Comparison of ENCODE assay signal across 10 mouse cellular contexts in genomic region chr4:104578370-104578769, GRCm38 (mm10).
A peak's percentile ranks its signal among the peaks of the same experiment; 100 is the strongest.
DNase-seq lines count a peak whose midpoint lies in the region; ATAC-seq and TF ChIP-seq lines count a peak whose summit lies in the region.
"Had no signal": no experiment of that assay in that cellular context is flagged by ENCODE, and none has a peak within 500 bp of the region (broad histone marks: within the 10 kb centered on the region; RNA-seq: fewer than 3 reads in every experiment).

No protein-coding gene starts in this region.

- peak; percentile 19 for DNase-seq in hindbrain, postnatal 0 days (ENCODE audit: low spot score)
- DNase-seq in hindbrain, embryonic 10.5 days (ENCODE audit: low spot score), result no peak
- peak; percentile 59 for DNase-seq in liver, postnatal 0 days
- DNase-seq in kidney, postnatal 25 days, result peak; percentile 45 to 48
- DNase-seq in adrenal gland, postnatal 10 days, result no peak
- DNase-seq: heart, adult 18-20 months; right cerebral cortex, postnatal 4 days had no signal

- no peak overlapping the region for H3K4me3 ChIP-seq in hindbrain, postnatal 0 days (ENCODE audit: low read length)
- H3K4me3 ChIP-seq in hindbrain, embryonic 10.5 days, result no peak overlapping the region
- no peak overlapping the region for H3K4me3 ChIP-seq in liver, postnatal 0 days (ENCODE audit: low read depth, low read length)
- H3K4me3 ChIP-seq in liver, embryonic 12.5 days, result no peak overlapping the region
- no peak overlapping the region for H3K4me3 ChIP-seq in forebrain, embryonic 16.5 days (replicated peaks; ENCODE audit: low read length)

- 28% methylated on average over 3 of the region's 3 CpGs for WGBS in hindbrain, postnatal 0 days
- 70% methylated on average over 3 of the region's 3 CpGs for WGBS in hindbrain, embryonic 10.5 days
- 41% methylated on average over 3 of the region's 3 CpGs for WGBS in liver, postnatal 0 days (ENCODE audit: insufficient replicate concordance)
- 42% methylated on average over 3 of the region's 3 CpGs for WGBS in liver, embryonic 12.5 days (ENCODE audit: insufficient replicate concordance)
- 12% methylated on average over 3 of the region's 3 CpGs for WGBS in forebrain, embryonic 16.5 days

- no peak overlapping the region for H3K27ac ChIP-seq in hindbrain, postnatal 0 days
- H3K27ac ChIP-seq in hindbrain, embryonic 10.5 days, result no peak overlapping the region
- H3K27ac ChIP-seq in liver, postnatal 0 days (ENCODE audit: low read depth), result no peak overlapping the region
- H3K27ac ChIP-seq in liver, embryonic 12.5 days, result no peak overlapping the region
- H3K27ac ChIP-seq in forebrain, embryonic 16.5 days (ENCODE audit: low read length), result no peak overlapping the region

- H3K27me3 ChIP-seq in hindbrain, postnatal 0 days (ENCODE audit: insufficient read depth, low read length), result no peaks in the 10 kb centered on the region
- no peaks in the 10 kb centered on the region for H3K27me3 ChIP-seq in hindbrain, embryonic 10.5 days (ENCODE audit: insufficient read depth, poor library complexity, severe bottlenecking)
- H3K27me3 ChIP-seq in liver, postnatal 0 days (ENCODE audit: insufficient read depth, low read length), result no peaks in the 10 kb centered on the region
- H3K27me3 ChIP-seq in liver, embryonic 12.5 days (replicated peaks), result no peaks in the 10 kb centered on the region
- no peaks in the 10 kb centered on the region for H3K27me3 ChIP-seq in forebrain, embryonic 16.5 days (replicated peaks; ENCODE audit: control insufficient read depth, insufficient read depth, low read length)

- no peaks in the 10 kb centered on the region for H3K4me1 ChIP-seq in hindbrain, postnatal 0 days (ENCODE audit: insufficient read depth, low read length)
- peaks cover 19% of the 10 kb centered on the region for H3K4me1 ChIP-seq in hindbrain, embryonic 10.5 days (replicated peaks)
- H3K4me1 ChIP-seq in liver, postnatal 0 days (ENCODE audit: insufficient read depth), result no peaks in the 10 kb centered on the region
- H3K4me1 ChIP-seq in liver, embryonic 12.5 days, result no peaks in the 10 kb centered on the region
- peaks cover 14% of the 10 kb centered on the region; the same call in 1 of the 2 replicates for H3K4me1 ChIP-seq in forebrain, embryonic 16.5 days (replicated peaks; ENCODE audit: control insufficient read depth, insufficient read depth, low read length)

- 0 out of 2 replicates have a peak, but pooled peaks have one; percentile 47 for ATAC-seq in hindbrain, postnatal 0 days
- peak; percentile 68; the same call in 1 of the 2 replicates for ATAC-seq in liver, postnatal 0 days
- ATAC-seq in liver, embryonic 12.5 days, result no peak
- ATAC-seq in forebrain, embryonic 16.5 days, result 0 out of 2 replicates have a peak, but pooled peaks have one; percentile 38
- no peak for ATAC-seq in frontal cortex, adult (ENCODE audit: low TSS enrichment)

- no peak overlapping the region for H3K4me2 ChIP-seq in hindbrain, postnatal 0 days (ENCODE audit: low read depth, low read length)
- H3K4me2 ChIP-seq in liver, postnatal 0 days (ENCODE audit: low read depth, low read length), result no peak overlapping the region
- no peak overlapping the region for H3K4me2 ChIP-seq in liver, embryonic 12.5 days
- H3K4me2 ChIP-seq in forebrain, embryonic 16.5 days (ENCODE audit: low read length), result no peak overlapping the region

- no peak for TF ChIP-seq CTCF in hindbrain, postnatal 0 days (IDR thresholded peaks at IDR 0.05; ENCODE audit: low read depth)
- no peak for TF ChIP-seq CTCF in liver, postnatal 0 days (IDR thresholded peaks at IDR 0.05; ENCODE audit: low read depth)

- H3K36me3 ChIP-seq in hindbrain, postnatal 0 days (ENCODE audit: insufficient read depth, low read length), result no peaks in the 10 kb centered on the region
- no peaks in the 10 kb centered on the region for H3K36me3 ChIP-seq in hindbrain, embryonic 10.5 days
- no peaks in the 10 kb centered on the region for H3K36me3 ChIP-seq in liver, postnatal 0 days (replicated peaks; ENCODE audit: insufficient read depth, low read length)
- no peaks in the 10 kb centered on the region for H3K36me3 ChIP-seq in liver, embryonic 12.5 days
- no peaks in the 10 kb centered on the region for H3K36me3 ChIP-seq in forebrain, embryonic 16.5 days (ENCODE audit: control insufficient read depth, insufficient read depth)

- no peak for TF ChIP-seq EP300 in liver, postnatal 0 days (IDR thresholded peaks at IDR 0.05; ENCODE audit: low read depth)

- no peak overlapping the region for H3K9ac ChIP-seq in hindbrain, postnatal 0 days (replicated peaks; ENCODE audit: low read length)
- H3K9ac ChIP-seq in liver, postnatal 0 days (replicated peaks), result no peak overlapping the region
- H3K9ac ChIP-seq in liver, embryonic 12.5 days, result no peak overlapping the region
- H3K9ac ChIP-seq in forebrain, embryonic 16.5 days (replicated peaks; ENCODE audit: low read depth, low read length), result no peak overlapping the region

- H3K9me3 ChIP-seq in hindbrain, postnatal 0 days (ENCODE audit: low read length), result no peaks in the 10 kb centered on the region
- H3K9me3 ChIP-seq in hindbrain, embryonic 10.5 days, result no peaks in the 10 kb centered on the region
- H3K9me3 ChIP-seq in liver, postnatal 0 days (ENCODE audit: low read length), result no peaks in the 10 kb centered on the region
- no peaks in the 10 kb centered on the region for H3K9me3 ChIP-seq in liver, embryonic 12.5 days (replicated peaks)
- no peaks in the 10 kb centered on the region for H3K9me3 ChIP-seq in forebrain, embryonic 16.5 days (ENCODE audit: control insufficient read depth, low read length)

Comparison
In these comparisons a context has a peak if more than half of its experiments do, and no peak if none do; other contexts are left out.
1. ATAC-seq: peak in hindbrain, postnatal 0 days (single experiment), liver, postnatal 0 days (single experiment) and forebrain, embryonic 16.5 days (single experiment); none in liver, embryonic 12.5 days (single experiment) and frontal cortex, adult (single experiment).
2. DNase-seq: peak in hindbrain, postnatal 0 days (single experiment), liver, postnatal 0 days (single experiment) and kidney, postnatal 25 days (2 of 2); none in hindbrain, embryonic 10.5 days (single experiment) and adrenal gland, postnatal 10 days (single experiment).